Mouse (Mus musculus) forebrain, embryonic 16.5 days (tissue): ENCODE results near the gene Acss2. TPM values are rescaled to one million over a fixed set of nuclear protein-coding genes. Genes with fewer than 3 reads are reported as not detected.
A peak's percentile ranks its signal among the peaks of the same experiment; 100 is the strongest.

ENCODE experiments used
- ATAC-seq: fragments of 200-750 bp; cut with Nextera tagmentation; 2 replicates; pipeline ENCODE4 v1.8.0; 2017; ENCODE audit warnings: mild to moderate bottlenecking, moderate library complexity
- H3K27ac ChIP-seq: fragments of 300-500 bp; sonication (generic); 2 replicates; pipeline ENCODE4 v1.5.1; 2014; ENCODE audit warnings: low read length, control low read depth
- H3K27me3 ChIP-seq: fragments of 300-500 bp; sonication (generic); replicated peaks from 2 replicates; pipeline ENCODE4 v1.6.1; 2014; ENCODE audit warnings: low read length; ENCODE audit not compliant: control insufficient read depth, insufficient read depth
- H3K36me3 ChIP-seq: fragments of 300-500 bp; sonication (generic); 2 replicates; pipeline ENCODE4 v1.6.1; 2014; ENCODE audit not compliant: control insufficient read depth, insufficient read depth
- H3K4me1 ChIP-seq: fragments of 300-500 bp; sonication (generic); replicated peaks from 2 replicates; pipeline ENCODE4 v1.6.1; 2014; ENCODE audit warnings: low read length; ENCODE audit not compliant: control insufficient read depth, insufficient read depth
- H3K4me2 ChIP-seq: fragments of 300-500 bp; sonication (generic); 2 replicates; pipeline ENCODE4 v1.6.1; 2014; ENCODE audit warnings: mild to moderate bottlenecking, low read length, control low read depth
- H3K4me3 ChIP-seq: fragments of 300-500 bp; sonication (generic); replicated peaks from 2 replicates; pipeline ENCODE4 v1.5.1; 2014; ENCODE audit warnings: mild to moderate bottlenecking, low read length, control low read depth
- H3K9ac ChIP-seq: fragments of 300-500 bp; sonication (generic); replicated peaks from 2 replicates; pipeline ENCODE4 v1.6.1; 2014; ENCODE audit warnings: low read depth, low read length, control low read depth
- H3K9me3 ChIP-seq: fragments of 300-500 bp; sonication (generic); 2 replicates; pipeline ENCODE4 v1.6.1; 2016; ENCODE audit warnings: low read length; ENCODE audit not compliant: control insufficient read depth
- WGBS: fragments of 180-500 bp; shearing (Covaris S2); extraction: QIAGEN DNeasy Blood & Tissue Kit; methylation state at CpG from one replicate; pipeline ENCODE4 v1.1.7; 2014; 5-methylcytosine and 5-hydroxymethylcytosine counted together
- polyA plus RNA-seq: library from polyadenylated mRNA; unstranded; fragments of >200 nt; fragmentation: Nextera tagmentation; extraction: Ambion mirVana; gene quantifications from 2 replicates; pipeline ENCODE4 v1.2.1, GENCODE M21; 2015

Acss2 gene
- polyA plus RNA-seq, 1 experiment from 2014 or later, result 22.8 TPM

GRCm38 (mm10) chr2:155507721-155508470, 9.9 kb upstream of the Acss2 start:
- no peak for ATAC-seq

DNA sequence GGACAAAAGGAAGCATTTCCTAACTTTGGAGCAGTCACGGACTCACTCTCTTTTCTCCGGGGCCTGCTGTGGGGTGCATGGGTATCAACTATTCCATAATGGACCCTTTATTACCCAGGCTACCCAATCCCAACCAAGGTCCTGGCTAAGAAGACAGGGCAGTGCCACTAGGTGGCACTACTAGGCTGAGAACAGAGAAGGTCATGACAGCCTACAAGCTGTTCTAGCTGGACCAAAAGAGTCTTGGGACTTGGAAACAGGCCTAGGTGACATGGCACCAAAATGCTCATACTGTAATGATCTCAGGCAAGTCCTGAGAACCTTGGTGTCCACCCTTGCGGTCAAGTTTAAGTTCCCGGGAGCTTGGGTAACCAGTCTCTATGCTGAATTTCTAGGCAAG, 5.3 kb upstream of the Acss2 start:
- Histone ChIP-seq H3K9ac (no peak overlapping the region), H3K36me3 (no peaks in the 10 kb centered on the region), H3K4me1 (peaks cover 29% of the 10 kb centered on the region), H3K27ac (no peak overlapping the region), H3K4me2 (peak overlapping the region; percentile 77; the same call in 1 of the 2 replicates), H3K9me3 (no peaks in the 10 kb centered on the region), H3K27me3 (no peaks in the 10 kb centered on the region), H3K4me3 (no peak overlapping the region)
- 54% methylated on average over 4 of the region's 4 CpGs for WGBS
- ATAC-seq, result no peak

More at GRCm38 (mm10) chr2:155507721-155508470, 9.9 kb upstream of the Acss2 start:
- Histone ChIP-seq H3K4me1 (peaks cover 12% of the 10 kb centered on the region), H3K27ac (no peak overlapping the region), H3K9ac (no peak overlapping the region), H3K9me3 (no peaks in the 10 kb centered on the region), H3K36me3 (no peaks in the 10 kb centered on the region), H3K27me3 (no peaks in the 10 kb centered on the region), H3K4me3 (no peak overlapping the region), H3K4me2 (no peak overlapping the region)
- WGBS, result 67% methylated on average over 10 of the region's 10 CpGs

GRCm38 (mm10) chr2:155513543-155513942, 4.2 kb upstream of the Acss2 start:
- WGBS, result 71% methylated on average over 5 of the region's 5 CpGs
- ATAC-seq, result no peak
- peak overlapping the region; percentile 68 for H3K4me3 ChIP-seq
- H3K9ac ChIP-seq, result peak overlapping the region; percentile 86
- H3K27me3 ChIP-seq, result no peaks in the 10 kb centered on the region
- peak overlapping the region; percentile 77 for H3K4me2 ChIP-seq
- no peaks in the 10 kb centered on the region for H3K36me3 ChIP-seq
- H3K4me1 ChIP-seq, result peaks cover 29% of the 10 kb centered on the region
- no peak overlapping the region for H3K27ac ChIP-seq
- no peaks in the 10 kb centered on the region for H3K9me3 ChIP-seq

DNA sequence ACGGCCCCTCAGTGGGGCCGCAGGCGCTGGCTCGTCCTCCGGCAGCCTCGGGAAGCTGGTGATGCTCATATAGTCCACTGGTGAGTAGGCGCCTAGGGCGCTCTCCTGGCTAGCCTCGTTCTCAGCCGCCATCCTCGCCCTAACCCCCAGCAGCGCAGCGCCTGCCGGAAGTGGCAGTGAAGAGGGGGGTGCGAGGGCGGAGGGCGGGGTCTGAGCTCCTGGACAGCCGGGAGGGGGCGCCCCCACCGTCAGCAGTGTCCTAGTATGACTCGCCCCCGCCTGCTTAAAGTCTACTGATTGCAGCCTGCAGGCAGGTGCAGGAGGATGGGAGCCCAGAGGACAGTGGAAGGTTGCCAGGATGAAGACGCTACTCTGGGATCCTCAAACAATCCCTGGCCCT, 3.1 kb upstream of the Acss2 start:
- H3K36me3 ChIP-seq, result no peaks in the 10 kb centered on the region
- H3K9me3 ChIP-seq, result no peaks in the 10 kb centered on the region
- peak overlapping the region; percentile 34; the same call in 1 of the 2 replicates for H3K27ac ChIP-seq
- peak overlapping the region; percentile 68 for H3K4me3 ChIP-seq
- peak overlapping the region; percentile 77 for H3K4me2 ChIP-seq
- WGBS, result under 1% methylated on average over 21 of the region's 23 CpGs
- H3K9ac ChIP-seq, result peak overlapping the region; percentile 86
- H3K4me1 ChIP-seq, result peaks cover 33% of the 10 kb centered on the region
- H3K27me3 ChIP-seq, result no peaks in the 10 kb centered on the region
- peak; percentile 27 for ATAC-seq

GRCm38 (mm10) chr2:155515941-155516340, 1.8 kb upstream of the Acss2 start:
- WGBS, result 21% methylated on average over 1 of the region's 1 CpGs

GRCm38 (mm10) chr2:155518531-155519270, 953 bp downstream of the Acss2 start:
- H3K27ac ChIP-seq, result peak overlapping the region; percentile 66
- H3K36me3 ChIP-seq, result no peaks in the 10 kb centered on the region
- H3K9ac ChIP-seq, result peak overlapping the region; percentile 73
- H3K4me2 ChIP-seq, result peak overlapping the region; percentile 73
- WGBS, result 23% methylated on average over 18 of the region's 18 CpGs
- peaks cover 19% of the 10 kb centered on the region for H3K4me1 ChIP-seq
- H3K4me3 ChIP-seq, result peak overlapping the region; percentile 78
- H3K9me3 ChIP-seq, result no peaks in the 10 kb centered on the region
- no peak for ATAC-seq
- no peaks in the 10 kb centered on the region for H3K27me3 ChIP-seq

More at GRCm38 (mm10) chr2:155515941-155516340, 1.8 kb upstream of the Acss2 start:
- H3K9ac ChIP-seq, result no peak overlapping the region
- no peaks in the 10 kb centered on the region for H3K9me3 ChIP-seq
- ATAC-seq, result no peak
- H3K4me2 ChIP-seq, result no peak overlapping the region
- H3K4me3 ChIP-seq, result no peak overlapping the region
- peaks cover 33% of the 10 kb centered on the region for H3K4me1 ChIP-seq
- H3K27me3 ChIP-seq, result no peaks in the 10 kb centered on the region
- H3K36me3 ChIP-seq, result no peaks in the 10 kb centered on the region
- no peak overlapping the region for H3K27ac ChIP-seq

- no peak for ATAC-seq
- Histone ChIP-seq H3K9ac (no peak overlapping the region), H3K4me1 (peaks cover 3% of the 10 kb centered on the region), H3K9me3 (no peaks in the 10 kb centered on the region), H3K4me3 (no peak overlapping the region), H3K27ac (no peak overlapping the region), H3K4me2 (no peak overlapping the region), H3K36me3 (no peaks in the 10 kb centered on the region), H3K27me3 (no peaks in the 10 kb centered on the region)
- 70% methylated on average over 5 of the region's 5 CpGs for WGBS
Observed at GRCm38 (mm10) chr2:155523706-155524105, 6.0 kb downstream of the Acss2 start.

- no peaks in the 10 kb centered on the region for H3K27me3 ChIP-seq
- H3K4me3 ChIP-seq, result no peak overlapping the region
- H3K4me2 ChIP-seq, result no peak overlapping the region
- WGBS, result 75% methylated on average over 1 of the region's 1 CpGs
- H3K36me3 ChIP-seq, result no peaks in the 10 kb centered on the region
- no peak overlapping the region for H3K27ac ChIP-seq
- no peak for ATAC-seq
- no peaks in the 10 kb centered on the region for H3K4me1 ChIP-seq
- no peak overlapping the region for H3K9ac ChIP-seq
- H3K9me3 ChIP-seq, result no peaks in the 10 kb centered on the region
Observed at GRCm38 (mm10) chr2:155524378-155524777, 6.6 kb downstream of the Acss2 start.

DNA sequence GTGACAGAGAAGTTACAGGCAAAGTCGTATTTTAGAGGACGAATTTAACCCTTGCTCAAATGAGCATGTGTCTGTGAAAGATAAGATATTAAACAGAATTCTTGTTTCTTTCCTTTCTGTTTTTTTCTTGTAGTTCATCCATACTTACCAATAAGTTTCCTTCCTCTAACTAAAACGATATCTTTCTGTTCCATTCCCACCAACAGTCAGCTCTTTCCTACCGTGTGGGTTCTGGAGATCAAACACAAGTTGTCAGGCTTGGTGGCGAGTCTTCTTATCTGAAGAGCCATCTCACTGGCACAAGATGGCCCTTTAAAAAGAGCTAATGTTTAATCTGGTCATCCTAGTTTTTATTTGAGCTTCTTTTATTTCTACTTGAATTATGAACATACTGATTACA, 9.6 kb downstream of the Acss2 start:
- Histone ChIP-seq H3K36me3 (no peaks in the 10 kb centered on the region), H3K4me2 (no peak overlapping the region), H3K27me3 (no peaks in the 10 kb centered on the region), H3K4me3 (no peak overlapping the region), H3K9me3 (no peaks in the 10 kb centered on the region), H3K27ac (no peak overlapping the region), H3K9ac (no peak overlapping the region), H3K4me1 (no peaks in the 10 kb centered on the region)
- WGBS, result 86% methylated on average over 5 of the region's 5 CpGs
- no peak for ATAC-seq
